Mouse (Mus musculus) adrenal gland, postnatal 36 days (tissue): ENCODE measurements around the gene Phldb2. TPM values are rescaled to one million over a fixed set of nuclear protein-coding genes. Genes with fewer than 3 reads are reported as not detected.

Experiments used
- DNase-seq, 2 experiments: peaks; one replicate each; pipeline ENCODE4 v3.0.0; 2021; ENCODE audit warnings: mixed read lengths in 1 of 2
- total RNA-seq, 2 experiments: library from RNA; stranded (reverse); gene quantifications; 2 replicates each; pipeline ENCODE4 v1.2.3; 2021

Phldb2 gene
- total RNA-seq, 2 experiments from 2014 or later, result 29.8 to 50.3 TPM

- no peak for DNase-seq
Observed at GRCm38 (mm10) chr16:45892928-45893327, 60.5 kb downstream of the Phldb2 start.

GRCm38 (mm10) chr16:45890471-45891200 lies 62.8 kb downstream of the Phldb2 start:
- DNase-seq, result no peak

- DNase-seq, result no peak
Observed at GRCm38 (mm10) chr16:45889636-45890035, 63.8 kb downstream of the Phldb2 start.

GRCm38 (mm10) chr16:45886599-45886998 lies 66.8 kb downstream of the Phldb2 start:
- DNase-seq, result peak; percentile 25 to 42

GRCm38 (mm10) chr16:45884194-45884593 lies 69.2 kb downstream of the Phldb2 start:
- no peak for DNase-seq

- DNase-seq, result no peak
Observed at GRCm38 (mm10) chr16:45881177-45881832, 72.1 kb downstream of the Phldb2 start.

GRCm38 (mm10) chr16:45880101-45880751 lies 73.2 kb downstream of the Phldb2 start:
- no peak for DNase-seq

GRCm38 (mm10) chr16:45877739-45878138 lies 75.7 kb downstream of the Phldb2 start:
- no peak for DNase-seq

- DNase-seq, result no peak
Observed at GRCm38 (mm10) chr16:45877171-45877570, 76.2 kb downstream of the Phldb2 start.

- DNase-seq, result peak in 1 of 2 experiments; percentile 29
Observed at GRCm38 (mm10) chr16:45873397-45873796, 80.0 kb downstream of the Phldb2 start.

GRCm38 (mm10) chr16:45871286-45871976 lies 82.0 kb downstream of the Phldb2 start:
- peak; percentile 73 to 74 for DNase-seq

GRCm38 (mm10) chr16:45870651-45871050 lies 82.7 kb downstream of the Phldb2 start:
- DNase-seq, result no peak

- DNase-seq, result no peak
Observed at GRCm38 (mm10) chr16:45869044-45869443, 84.4 kb downstream of the Phldb2 start.

GRCm38 (mm10) chr16:45857277-45857863 lies 96.0 kb downstream of the Phldb2 start:
- DNase-seq, result no peak

- DNase-seq, result no peak
Observed at GRCm38 (mm10) chr16:45854499-45854898, 98.9 kb downstream of the Phldb2 start.

GRCm38 (mm10) chr16:45849045-45849444 lies 104.4 kb downstream of the Phldb2 start:
- no peak for DNase-seq

GRCm38 (mm10) chr16:45844875-45845274 lies 108.5 kb downstream of the Phldb2 start:
- peak; percentile 31 to 40 for DNase-seq

GRCm38 (mm10) chr16:45844049-45844780 lies 109.2 kb downstream of the Phldb2 start:
- peak; percentile 91 to 92 for DNase-seq

GRCm38 (mm10) chr16:45843351-45843891 lies 110.0 kb downstream of the Phldb2 start:
- DNase-seq, result peak; percentile 55 to 65

GRCm38 (mm10) chr16:45842440-45842839 lies 111.0 kb downstream of the Phldb2 start:
- no peak for DNase-seq

- no peak for DNase-seq
Observed at GRCm38 (mm10) chr16:45841806-45842205, 111.6 kb downstream of the Phldb2 start.
